Mouse (Mus musculus) kidney, adult 2 months (tissue): ENCODE measurements around the gene Mars. TPM values are rescaled to one million over a fixed set of nuclear protein-coding genes. Genes with fewer than 3 reads are reported as not detected.

Experiments used
- DNase-seq: peaks from one replicate; pipeline ENCODE4 v3.0.0; 2021
- H3K27ac ChIP-seq: fragments of 200-500 bp; 2 replicates; pipeline ENCODE4 v1.5.1; 2012; ENCODE audit warnings: low read depth, low read length, control low read depth, inconsistent platforms; ENCODE audit not compliant: insufficient read depth
- H3K27me3 ChIP-seq: fragments of 200-500 bp; replicated peaks from 2 replicates; pipeline ENCODE4 v1.6.1; 2012; ENCODE audit warnings: mild to moderate bottlenecking, moderate library complexity, low read length, inconsistent platforms; ENCODE audit not compliant: control insufficient read depth, insufficient read depth
- H3K36me3 ChIP-seq: fragments of 200-500 bp; 2 replicates; pipeline ENCODE4 v1.6.1; 2012; ENCODE audit warnings: mild to moderate bottlenecking, moderate library complexity, low read length, inconsistent platforms; ENCODE audit not compliant: control insufficient read depth, insufficient read depth
- H3K4me1 ChIP-seq: fragments of 200-500 bp; 2 replicates; pipeline ENCODE4 v1.6.1; 2011; ENCODE audit warnings: low read length; ENCODE audit not compliant: control insufficient read depth, insufficient read depth
- H3K4me3 ChIP-seq: fragments of 200-500 bp; 2 replicates; pipeline ENCODE4 v1.5.1; 2011; ENCODE audit warnings: mild to moderate bottlenecking, low read depth, low read length, control low read depth; ENCODE audit not compliant: insufficient read depth
- CTCF ChIP-seq: fragments of 200-500 bp; conservative IDR thresholded peaks from 2 replicates; pipeline ENCODE4 v1.5.1; 2011; ENCODE audit warnings: low read depth, mild to moderate bottlenecking, control low read depth, low read length, moderate library complexity, mixed read lengths; ENCODE audit not compliant: insufficient read depth, insufficient read length
- POLR2A ChIP-seq: fragments of 200-500 bp; IDR thresholded peaks from one replicate; pipeline ENCODE4 v1.6.1; 2011; ENCODE audit warnings: low read depth, low read length, control low read depth
- WGBS: fragments of 180-500 bp; shearing (Covaris S2); methylation state at CpG from one replicate; pipeline ENCODE4 v1.1.7; 2018; 5-methylcytosine and 5-hydroxymethylcytosine counted together
- polyA plus RNA-seq: library from polyadenylated mRNA; depleted of rRNA; stranded (reverse); fragments of >200 nt; gene quantifications from 2 replicates; pipeline ENCODE4 v1.2.3, GENCODE M21; 2012

The Mars gene
- polyA plus RNA-seq, 1 experiment: 44.4 TPM

- TF ChIP-seq CTCF: no peak
- no peak for TF ChIP-seq POLR2A
- WGBS: 71% methylated on average over 10 of the region's 10 CpGs
- H3K27ac ChIP-seq: no peak overlapping the region
Observed at GRCm38 (mm10) chr10:127294895-127295510, 16.6 kb downstream of the Mars start.

GRCm38 (mm10) chr10:127293590-127294113 lies 17.9 kb downstream of the Mars start:
- Histone ChIP-seq H3K36me3 (peaks cover 5% of the 10 kb centered on the region; the same call in 1 of the 2 replicates), H3K4me3 (no peak overlapping the region), H3K4me1 (peaks cover 22% of the 10 kb centered on the region; the same call in 1 of the 2 replicates), H3K27me3 (no peaks in the 10 kb centered on the region), H3K27ac (no peak overlapping the region)
- TF ChIP-seq POLR2A: no peak
- TF ChIP-seq CTCF: no peak
- 73% methylated on average over 3 of the region's 3 CpGs for WGBS
- no peak for DNase-seq

More at GRCm38 (mm10) chr10:127294895-127295510, 16.6 kb downstream of the Mars start:
- DNase-seq: peak; percentile 27
- no peak overlapping the region for H3K4me3 ChIP-seq
- peaks cover 16% of the 10 kb centered on the region; the same call in 1 of the 2 replicates for H3K4me1 ChIP-seq
- peaks cover 7% of the 10 kb centered on the region for H3K36me3 ChIP-seq
- H3K27me3 ChIP-seq: no peaks in the 10 kb centered on the region

DNA sequence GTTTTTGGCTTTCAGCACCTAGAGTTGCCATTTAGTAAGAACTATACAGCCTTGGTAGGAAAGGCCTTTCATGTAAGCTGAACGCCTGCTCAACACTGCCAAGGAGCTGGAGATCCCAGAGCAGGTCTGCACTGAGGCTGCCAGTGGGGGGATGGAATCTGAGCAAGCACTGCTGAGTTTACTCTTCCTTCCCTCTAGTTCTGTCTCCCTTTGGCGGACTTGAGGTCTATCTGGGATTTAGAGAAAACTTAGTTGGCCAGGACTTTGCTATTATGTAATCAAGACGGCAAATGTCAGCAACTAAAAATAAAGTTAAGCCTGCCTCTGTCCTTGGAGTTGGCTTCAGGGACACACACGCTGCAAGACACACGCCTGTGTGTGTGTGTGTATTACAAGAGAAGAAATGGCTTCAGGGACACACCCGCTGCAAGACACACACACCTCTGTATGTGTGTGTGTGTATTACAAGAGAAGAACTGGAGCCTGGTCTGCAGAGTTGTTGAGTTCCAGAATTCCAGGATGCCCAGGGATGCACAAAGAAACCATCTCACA lies 18.5 kb downstream of the Mars start:
- peak; percentile 55 for DNase-seq
- H3K4me1 ChIP-seq: peaks cover 22% of the 10 kb centered on the region; the same call in 1 of the 2 replicates
- H3K4me3 ChIP-seq: no peak overlapping the region
- TF ChIP-seq POLR2A (no peak), CTCF (no peak)
- H3K36me3 ChIP-seq: peaks cover 5% of the 10 kb centered on the region; the same call in 1 of the 2 replicates
- H3K27me3 ChIP-seq: no peaks in the 10 kb centered on the region
- WGBS: 36% methylated on average over 6 of the region's 6 CpGs
- peak overlapping the region; percentile 59 for H3K27ac ChIP-seq

DNA sequence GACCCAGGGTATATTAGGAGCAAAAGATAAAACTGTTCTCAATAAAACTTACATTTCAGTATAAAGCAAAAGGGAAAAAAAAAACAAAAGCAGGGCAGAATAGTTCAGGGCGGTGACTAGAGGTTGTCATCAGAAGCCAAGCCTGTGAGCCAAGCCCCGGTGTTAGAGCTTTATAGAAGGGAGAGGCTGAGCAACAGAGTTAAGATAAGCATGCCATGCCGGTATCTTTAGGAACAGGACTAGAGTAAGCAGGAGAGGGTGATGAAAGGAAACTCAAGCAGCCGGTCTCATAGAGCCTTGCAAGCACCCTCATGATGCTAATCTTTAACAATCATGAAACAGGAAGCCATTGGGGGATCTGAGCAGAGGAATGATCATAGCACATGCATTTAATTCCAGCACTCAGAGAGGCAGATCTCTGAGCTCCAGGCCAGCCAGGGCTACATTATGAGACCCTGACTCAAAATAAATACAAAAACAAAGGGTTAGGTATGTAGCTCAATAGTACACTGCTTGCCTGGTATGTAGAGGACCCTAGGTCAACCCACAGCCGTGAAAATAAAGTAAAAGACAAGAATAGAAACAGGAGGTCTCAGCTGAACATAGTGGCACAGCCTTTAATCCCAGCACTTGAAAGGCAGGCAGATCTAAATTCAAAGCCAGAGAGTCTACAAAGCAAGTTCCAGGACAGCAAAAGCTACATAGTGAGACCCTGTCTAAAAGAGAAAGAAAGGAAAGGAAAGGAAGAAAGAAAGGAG lies 19.5 kb downstream of the Mars start:
- TF ChIP-seq POLR2A (no peak), CTCF (no peak)
- WGBS: 24% methylated on average over 5 of the region's 5 CpGs
- peaks cover 30% of the 10 kb centered on the region for H3K4me1 ChIP-seq
- H3K4me3 ChIP-seq: no peak overlapping the region
- no peak for DNase-seq
- H3K27me3 ChIP-seq: no peaks in the 10 kb centered on the region
- no peak overlapping the region for H3K27ac ChIP-seq
- H3K36me3 ChIP-seq: peaks cover 5% of the 10 kb centered on the region; the same call in 1 of the 2 replicates

DNA sequence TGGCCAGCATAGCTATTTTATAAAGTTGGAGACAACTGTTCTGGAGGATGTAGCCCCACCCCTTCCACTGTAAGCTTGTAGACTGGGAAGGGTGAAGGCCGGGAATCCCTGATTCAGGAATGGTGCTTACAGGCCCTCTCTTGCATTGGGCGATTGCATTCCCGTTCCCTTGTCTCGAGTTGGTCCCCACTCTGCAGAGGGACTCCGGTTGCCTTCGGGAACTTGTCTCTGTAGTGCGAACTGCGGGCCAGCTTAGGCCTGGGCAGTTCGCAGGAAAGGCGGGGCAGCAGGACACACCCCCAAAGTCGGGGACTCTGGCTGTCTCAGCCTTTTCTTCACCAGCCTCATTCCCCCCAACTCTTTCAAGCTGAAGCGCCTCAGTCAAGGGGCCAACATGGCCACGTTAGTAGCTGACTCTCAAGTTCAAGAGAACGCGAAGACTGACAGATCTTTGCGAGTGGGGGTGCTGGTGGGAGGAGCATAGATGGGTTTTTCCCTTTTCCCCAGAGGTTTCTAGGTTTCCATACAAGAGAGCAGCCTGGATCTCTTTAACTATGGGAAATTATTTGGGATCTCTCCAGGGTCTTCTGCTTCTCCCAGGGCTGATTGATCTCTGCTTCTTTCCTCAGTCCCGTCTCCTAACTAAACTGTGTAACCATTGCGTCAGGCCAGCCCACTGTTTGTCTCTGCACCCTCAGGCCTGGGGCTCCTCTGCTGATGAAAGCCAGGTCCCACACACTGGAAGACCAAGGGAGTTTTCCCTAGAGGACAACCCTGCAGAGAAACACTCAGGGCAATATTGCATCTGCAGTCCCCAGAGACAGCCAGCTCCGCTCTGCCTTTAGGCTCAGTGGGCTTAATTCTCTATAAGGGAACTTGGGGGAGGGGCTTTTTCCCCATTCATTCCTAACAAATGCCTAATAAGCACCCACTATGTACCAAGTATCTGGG lies 20.4 kb downstream of the Mars start:
- TF ChIP-seq CTCF (no peak), POLR2A (no peak)
- Histone ChIP-seq H3K36me3 (peaks cover 5% of the 10 kb centered on the region; the same call in 1 of the 2 replicates), H3K4me3 (peak overlapping the region; percentile 96), H3K27me3 (no peaks in the 10 kb centered on the region), H3K27ac (peak overlapping the region; percentile 88), H3K4me1 (peaks cover 36% of the 10 kb centered on the region)
- peak; percentile 79 for DNase-seq
- WGBS: 4% methylated on average over 19 of the region's 19 CpGs

DNA sequence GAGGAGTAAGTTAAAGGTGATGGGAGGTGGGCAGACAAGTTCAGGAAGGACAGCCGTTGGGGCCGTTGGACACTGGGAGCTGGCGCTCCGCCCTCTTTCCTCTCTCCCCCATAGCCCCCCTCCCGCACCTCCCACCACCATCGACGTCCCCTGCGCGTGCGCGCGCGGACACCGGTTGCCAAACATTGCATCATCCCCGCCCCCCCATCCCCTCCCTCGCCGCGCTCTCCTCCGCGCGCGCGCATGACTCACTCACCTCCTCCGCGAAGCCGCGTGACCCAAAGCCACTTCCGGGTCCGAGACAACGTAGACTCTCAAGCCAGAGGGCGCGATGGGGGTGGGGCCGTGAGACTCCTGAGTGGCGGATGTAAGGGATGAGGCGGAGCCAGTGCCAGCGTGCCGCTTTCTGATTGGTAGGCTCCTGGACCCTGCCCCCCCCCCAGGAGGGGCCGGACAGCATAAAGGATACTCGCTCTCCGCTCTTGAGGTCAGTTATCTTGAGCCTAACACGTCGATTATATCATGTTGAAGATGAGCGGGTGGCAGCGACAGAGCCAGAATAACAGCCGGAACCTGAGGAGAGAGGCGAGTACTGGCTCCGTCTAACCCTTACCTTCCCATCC lies 21.2 kb downstream of the Mars start:
- peak; percentile 100 for DNase-seq
- H3K4me1 ChIP-seq: peaks cover 36% of the 10 kb centered on the region
- no peaks in the 10 kb centered on the region for H3K36me3 ChIP-seq
- H3K27ac ChIP-seq: peak overlapping the region; percentile 98
- 0% methylated on average over 46 of the region's 47 CpGs for WGBS
- no peaks in the 10 kb centered on the region for H3K27me3 ChIP-seq
- TF ChIP-seq CTCF: no peak
- peak; percentile 96 for TF ChIP-seq POLR2A
- peak overlapping the region; percentile 96 for H3K4me3 ChIP-seq
